Mouse (Mus musculus): Measurements from ENCODE around the gene Prrc2b. TPM values are rescaled to one million over a fixed set of nuclear protein-coding genes. Genes with fewer than 3 reads are reported as not detected.

Gene Prrc2b
- 10 to 100 TPM; 76.4 to 86.9 TPM for total RNA-seq (2021)
- long read RNA-seq, experiment 1, full-length matches to known transcripts = 3 of 21 reads
- long read RNA-seq, experiment 1, partial matches to known transcripts = 16 of 21 reads
- long read RNA-seq, experiment 1, other reads (novel, unspliced or antisense) = 2 of 21 reads
- long read RNA-seq, experiment 2, partial matches to known transcripts = 10 of 21 reads
- long read RNA-seq, experiment 2, other reads (novel, unspliced or antisense) = 11 of 21 reads

DNA sequence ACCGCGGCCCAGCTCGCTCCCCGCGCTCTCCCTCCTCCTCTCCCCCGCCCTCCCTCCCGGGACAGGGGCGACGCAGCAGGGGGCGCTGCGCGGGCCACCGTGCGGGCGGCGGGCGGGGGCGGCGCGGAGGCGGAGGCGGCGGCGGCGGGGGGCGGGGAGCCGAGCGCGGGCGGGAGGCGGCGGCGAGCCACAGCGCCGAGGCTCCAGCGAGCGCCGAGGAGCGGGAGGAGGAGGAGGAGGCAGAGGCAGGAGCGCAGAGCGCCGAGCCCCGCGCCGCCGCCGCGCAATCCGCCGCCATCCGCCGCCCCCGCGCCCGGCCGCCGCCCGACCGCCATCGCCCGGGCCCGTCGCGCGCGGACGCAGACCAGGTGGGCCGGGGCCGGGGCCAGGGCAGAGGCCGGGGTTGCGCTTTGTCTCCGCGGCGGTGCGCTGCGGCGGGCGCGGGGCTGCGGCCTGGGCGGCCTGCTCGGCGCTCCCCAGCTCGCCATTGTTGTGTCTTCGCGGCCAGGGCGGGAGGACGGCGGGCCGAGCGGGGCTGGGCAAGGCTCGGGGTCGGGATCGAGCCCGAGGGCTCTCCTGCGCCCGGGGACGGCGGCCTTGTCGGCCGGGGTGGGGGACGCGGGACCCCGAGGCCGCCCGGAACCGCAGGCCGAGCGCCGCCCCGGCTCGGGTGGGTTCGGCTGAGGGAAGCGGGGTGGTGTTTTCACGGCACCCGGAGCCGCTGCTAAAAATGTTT is at the start of gene Prrc2b:
TSS of gene Prrc2b (plus strand) at position 159 of the 736 bp plus-strand sequence.
- peak; percentile 87 for DNase-seq
- peak; percentile 63 for TF ChIP-seq CTCF (IDR thresholded peaks at IDR 0.05)
- Histone ChIP-seq H3K4me3 (peak within 1 kb of the TSS; percentile 94), H3K27ac (peak within 1 kb of the TSS; percentile 95)
- intact Hi-C loops (cut with DNase I) = loop anchor here (1.0 to 5.0 kb wide), 3 partner anchors 40 to 136 kb away; partner anchors contain the start of genes Golga2, Pomt1 and Swi5

GRCm38 (mm10) chr2:32102944-32103343 is 47.9 kb upstream of the Prrc2b start:
- peak overlapping the region; percentile 47 for H3K4me3 ChIP-seq
- H3K27ac ChIP-seq = peak overlapping the region; percentile 72
- peak; percentile 29 for DNase-seq
- no peak for TF ChIP-seq CTCF (IDR thresholded peaks at IDR 0.05)
- intact Hi-C loops (cut with DNase I) = no loop called here

DNA sequence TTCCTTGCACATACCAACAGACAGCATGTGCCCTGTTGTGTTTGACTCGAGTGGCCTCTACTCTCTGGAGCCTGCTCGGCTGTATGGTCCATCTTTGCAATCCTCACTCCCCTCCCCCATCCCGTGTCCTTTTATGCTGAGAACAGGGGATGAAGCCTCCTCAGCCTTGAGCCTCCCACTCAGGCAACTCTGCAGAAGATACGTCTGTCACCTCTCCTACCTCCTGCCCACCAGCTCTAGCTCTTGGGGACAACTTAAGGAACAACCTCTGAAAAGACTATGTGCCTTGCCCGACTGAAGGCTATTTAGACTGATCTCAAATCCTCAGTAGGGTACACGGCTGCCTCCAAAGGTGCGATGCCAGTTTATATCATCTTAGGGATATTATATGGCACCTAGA is 47.3 kb upstream of the Prrc2b start:
- Histone ChIP-seq H3K4me3 (peak overlapping the region; percentile 47), H3K27ac (peak overlapping the region; percentile 72)
- intact Hi-C loops (cut with DNase I) = no loop called here
- peak; percentile 21 for DNase-seq
- no peak for TF ChIP-seq CTCF (IDR thresholded peaks at IDR 0.05)

GRCm38 (mm10) chr2:32104122-32104521 is 46.8 kb upstream of the Prrc2b start:
- Histone ChIP-seq H3K4me3 (peak overlapping the region; percentile 47), H3K27ac (peak overlapping the region; percentile 72)
- no peak for TF ChIP-seq CTCF (IDR thresholded peaks at IDR 0.05)
- peak; percentile 36 for DNase-seq
- intact Hi-C loops (cut with DNase I) = no loop called here

GRCm38 (mm10) chr2:32105117-32105913 is 45.6 kb upstream of the Prrc2b start:
- no peak for TF ChIP-seq CTCF (IDR thresholded peaks at IDR 0.05)
- peak; percentile 50 for DNase-seq
- intact Hi-C loops (cut with DNase I) = no loop called here
- Histone ChIP-seq H3K4me3 (peak overlapping the region; percentile 47), H3K27ac (peak overlapping the region; percentile 72)

DNA sequence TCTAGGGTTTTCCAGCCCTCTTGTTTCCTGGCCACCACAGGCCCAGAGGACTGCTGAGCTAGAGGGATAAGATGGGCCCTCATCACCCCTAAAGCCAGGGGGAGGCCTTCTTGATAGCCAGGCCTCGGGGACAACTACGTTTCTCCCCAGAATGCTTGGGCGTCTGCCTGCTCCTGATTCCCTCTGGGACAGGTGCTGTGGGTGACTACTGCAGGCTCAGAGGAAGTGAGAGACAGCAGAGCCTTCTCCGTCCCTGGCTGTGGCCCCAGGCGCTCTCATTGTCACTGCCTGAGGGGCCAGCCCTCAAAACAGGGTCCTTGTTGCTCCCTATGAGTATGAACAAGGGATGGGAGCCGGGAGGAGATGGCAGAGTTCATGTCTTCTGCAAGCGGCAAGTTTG is 45.0 kb upstream of the Prrc2b start:
- peak; percentile 31 for DNase-seq
- H3K27ac ChIP-seq = peak overlapping the region; percentile 72
- TF ChIP-seq CTCF (IDR thresholded peaks at IDR 0.05) = no peak
- H3K4me3 ChIP-seq = peak overlapping the region; percentile 47
- intact Hi-C loops (cut with DNase I) = no loop called here

DNA sequence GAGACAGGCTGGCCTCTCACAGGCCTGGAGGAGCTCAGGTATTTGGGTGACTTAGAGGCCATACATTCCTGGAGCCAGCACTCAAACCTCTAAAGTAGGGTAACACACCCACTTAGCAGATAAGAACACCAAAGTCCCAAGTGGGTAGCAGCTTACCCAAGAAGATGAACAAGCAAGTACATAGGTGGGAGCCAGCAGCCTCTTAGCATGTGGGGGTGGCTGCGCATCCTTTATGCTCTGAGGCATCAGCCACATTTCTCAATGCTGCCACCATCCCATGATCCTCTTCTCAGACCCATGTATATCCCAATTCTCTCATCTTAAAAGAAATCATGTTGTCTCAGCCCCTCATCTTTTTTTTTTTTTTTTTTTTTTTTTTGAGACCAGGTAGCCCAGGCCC is 39.6 kb upstream of the Prrc2b start:
- intact Hi-C loops (cut with DNase I) = no loop called here
- DNase-seq = peak; percentile 8
- TF ChIP-seq CTCF (IDR thresholded peaks at IDR 0.05) = no peak
- Histone ChIP-seq H3K4me3 (no peak overlapping the region), H3K27ac (no peak overlapping the region)

DNA sequence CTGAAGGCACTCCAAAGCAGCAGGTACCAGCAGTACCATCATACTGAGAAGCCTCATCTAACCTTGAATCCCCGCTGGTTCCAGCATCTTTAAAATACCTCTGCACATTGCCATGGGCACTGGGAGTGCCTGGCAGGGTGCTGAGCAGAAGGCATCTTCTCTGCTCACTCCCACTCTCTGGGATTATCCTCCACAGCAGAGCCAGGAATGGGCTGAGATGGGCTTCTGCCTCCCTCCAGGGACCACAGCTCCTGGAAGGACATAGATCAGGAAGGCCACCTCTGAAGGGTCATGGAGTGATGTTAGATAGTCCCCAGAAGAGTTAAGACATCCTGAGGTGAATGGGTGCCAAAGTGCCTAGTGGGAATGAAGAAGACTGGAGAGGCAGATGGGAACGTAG is 38.3 kb upstream of the Prrc2b start:
- intact Hi-C loops (cut with DNase I) = no loop called here
- no peak for TF ChIP-seq CTCF (IDR thresholded peaks at IDR 0.05)
- Histone ChIP-seq H3K27ac (no peak overlapping the region), H3K4me3 (no peak overlapping the region)
- DNase-seq = no peak

DNA sequence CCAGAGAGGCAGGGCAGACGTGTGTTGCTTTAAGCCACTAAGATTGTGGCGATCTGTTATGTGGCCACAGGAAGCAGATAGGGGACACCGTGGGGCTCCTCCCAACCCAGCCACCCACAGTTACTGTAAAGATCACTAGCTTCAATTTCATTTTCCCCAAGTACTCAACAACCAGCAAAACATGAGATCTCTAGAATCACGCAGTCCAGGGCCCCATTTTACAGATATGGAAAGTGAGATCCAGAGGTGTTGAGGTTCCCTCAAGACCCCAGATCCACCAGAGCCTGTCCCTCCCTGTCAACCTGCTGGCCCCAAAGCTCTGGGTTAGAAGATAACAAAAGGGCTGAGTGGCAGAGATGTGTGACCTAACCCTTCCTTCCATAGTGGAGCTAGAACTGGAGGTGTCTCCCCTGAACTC is 35.0 kb upstream of the Prrc2b start:
- no peak overlapping the region for H3K4me3 ChIP-seq
- DNase-seq = no peak
- H3K27ac ChIP-seq = no peak overlapping the region
- intact Hi-C loops (cut with DNase I) = no loop called here
- no peak for TF ChIP-seq CTCF (IDR thresholded peaks at IDR 0.05)

GRCm38 (mm10) chr2:32119802-32120750 is 30.8 kb upstream of the Prrc2b start:
- peak; percentile 63 for DNase-seq
- intact Hi-C loops (cut with DNase I) = no loop called here
- H3K27ac ChIP-seq = peak overlapping the region; percentile 56; the same call in 1 of the 2 replicates
- no peak overlapping the region for H3K4me3 ChIP-seq
- no peak for TF ChIP-seq CTCF (IDR thresholded peaks at IDR 0.05)

GRCm38 (mm10) chr2:32121150-32121549 is 29.7 kb upstream of the Prrc2b start:
- DNase-seq = peak; percentile 62
- H3K4me3 ChIP-seq = no peak overlapping the region
- H3K27ac ChIP-seq = peak overlapping the region; percentile 50
- TF ChIP-seq CTCF (IDR thresholded peaks at IDR 0.05) = no peak
- intact Hi-C loops (cut with DNase I) = no loop called here

DNA sequence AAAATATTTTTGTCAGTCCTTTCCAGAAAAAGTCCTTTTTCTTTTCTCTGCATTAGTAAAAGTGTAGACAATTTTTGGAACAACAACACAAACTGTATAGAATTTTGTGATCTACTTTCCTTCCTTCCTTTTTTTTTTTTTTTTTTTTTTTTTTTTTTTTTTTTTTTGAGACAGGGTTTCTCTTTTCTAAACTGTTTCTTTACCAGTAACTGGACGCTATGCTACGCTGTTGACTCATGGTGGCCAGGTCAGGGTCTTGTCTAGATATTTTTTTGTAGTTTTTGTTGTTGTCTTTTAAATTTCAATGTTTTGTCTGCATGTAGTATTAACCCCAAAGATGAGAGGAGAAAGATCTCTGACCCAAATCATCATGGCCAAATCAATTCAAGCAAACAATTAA is 29.1 kb upstream of the Prrc2b start:
- H3K4me3 ChIP-seq = no peak overlapping the region
- no peak for TF ChIP-seq CTCF (IDR thresholded peaks at IDR 0.05)
- peak overlapping the region; percentile 50 for H3K27ac ChIP-seq
- intact Hi-C loops (cut with DNase I) = no loop called here
- peak; percentile 3 for DNase-seq
